Comparison of ENCODE assay signal across 11 mouse cellular contexts in the genomic region with DNA sequence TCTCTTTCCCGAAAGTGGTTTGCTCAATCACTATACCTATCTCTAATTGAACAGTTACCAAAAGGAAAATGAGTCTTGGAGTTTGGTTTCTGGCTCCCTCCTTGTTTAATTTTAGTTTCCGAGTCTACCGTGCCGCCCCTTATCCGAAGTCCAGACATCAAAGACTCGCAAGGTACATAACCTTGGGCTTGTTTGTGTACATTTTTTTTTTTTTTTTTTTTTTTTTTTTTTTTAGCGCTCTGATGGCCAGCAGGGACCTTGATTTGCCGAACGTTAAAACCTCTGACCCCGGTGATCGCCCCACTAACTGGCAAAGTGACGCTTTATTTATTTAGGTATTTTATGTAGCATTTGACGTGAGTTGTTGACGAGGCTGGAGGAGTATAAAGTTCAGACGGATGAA. TPM values are rescaled to one million over a fixed set of nuclear protein-coding genes. Genes with fewer than 3 reads are reported as not detected.
DNase-seq lines count a peak whose midpoint lies in the region; ATAC-seq and TF ChIP-seq lines count a peak whose summit lies in the region.
"Had no signal": no experiment of that assay in that cellular context is flagged by ENCODE, and none has a peak within 500 bp of the region (broad histone marks: within the 10 kb centered on the region; RNA-seq: fewer than 3 reads in every experiment).

No protein-coding gene starts in this region.

- no peaks in the 10 kb centered on the region for H3K9me3 ChIP-seq in lung, embryonic 16.5 days (ENCODE audit: control insufficient read depth, low read length)
- H3K9me3 ChIP-seq in forebrain, embryonic 10.5 days = no peaks in the 10 kb centered on the region
- H3K9me3 ChIP-seq in intestine, postnatal 0 days (ENCODE audit: control insufficient read depth) = no peaks in the 10 kb centered on the region
- no peaks in the 10 kb centered on the region for H3K9me3 ChIP-seq in neural tube, embryonic 14.5 days (ENCODE audit: control insufficient read depth, low read length)

- TF ChIP-seq CTCF in intestine, postnatal 0 days (IDR thresholded peaks at IDR 0.05; ENCODE audit: low read depth) = no peak

- peak overlapping the region; percentile 55 for H3K9ac ChIP-seq in lung, embryonic 16.5 days (ENCODE audit: low read length)
- peak overlapping the region; percentile 68 for H3K9ac ChIP-seq in intestine, postnatal 0 days (ENCODE audit: low read depth, low read length)
- peak overlapping the region; percentile 43 for H3K9ac ChIP-seq in neural tube, embryonic 14.5 days (replicated peaks; ENCODE audit: low read depth, low read length)

- WGBS in lung, embryonic 16.5 days = under 1% methylated on average over 15 of the region's 15 CpGs
- under 1% methylated on average over 15 of the region's 15 CpGs for WGBS in forebrain, embryonic 10.5 days
- WGBS in intestine, postnatal 0 days = under 1% methylated on average over 15 of the region's 15 CpGs
- whole genome bisulfite sequencing in neural tube, embryonic 14.5 days = under 1% methylated on average over 15 of the region's 15 CpGs

- peak overlapping the region; percentile 83 for H3K4me3 ChIP-seq in lung, embryonic 16.5 days (ENCODE audit: low read length)
- peak overlapping the region; percentile 71 for H3K4me3 ChIP-seq in forebrain, embryonic 10.5 days
- peak overlapping the region; percentile 76 for H3K4me3 ChIP-seq in intestine, postnatal 0 days (ENCODE audit: low read depth, low read length)
- H3K4me3 ChIP-seq in neural tube, embryonic 14.5 days (ENCODE audit: low read depth, low read length) = peak overlapping the region; percentile 52

- H3K4me1 ChIP-seq in lung, embryonic 16.5 days (replicated peaks; ENCODE audit: control insufficient read depth, insufficient read depth, low read length) = peaks cover 11% of the 10 kb centered on the region
- peaks cover 4% of the 10 kb centered on the region; the same call in 1 of the 2 replicates for H3K4me1 ChIP-seq in forebrain, embryonic 10.5 days
- H3K4me1 ChIP-seq in intestine, postnatal 0 days (replicated peaks; ENCODE audit: control insufficient read depth, insufficient read depth, low read length) = no peaks in the 10 kb centered on the region; the same call in 1 of the 2 replicates
- no peaks in the 10 kb centered on the region for H3K4me1 ChIP-seq in neural tube, embryonic 14.5 days (ENCODE audit: control insufficient read depth, insufficient read depth, low read length)

- no peak for ATAC-seq in lung, embryonic 16.5 days (ENCODE audit: low read depth)
- peak; percentile 10 for ATAC-seq in intestine, postnatal 0 days
- peak; percentile 0; the same call in 1 of the 2 replicates for ATAC-seq in neural tube, embryonic 14.5 days (ENCODE audit: low read depth)

- peak overlapping the region; percentile 90 for H3K27ac ChIP-seq in lung, embryonic 16.5 days (ENCODE audit: low read length)
- peak overlapping the region; percentile 84 for H3K27ac ChIP-seq in forebrain, embryonic 10.5 days
- H3K27ac ChIP-seq in intestine, postnatal 0 days (ENCODE audit: low read depth, low read length) = peak overlapping the region; percentile 93
- H3K27ac ChIP-seq in neural tube, embryonic 14.5 days (ENCODE audit: low read depth, low read length) = peak overlapping the region; percentile 65; the same call in 1 of the 2 replicates

- DNase-seq in lung, adult 18-20 months = no peak
- DNase-seq in forebrain, embryonic 10.5 days (ENCODE audit: extremely low spot score, low spot score) = no peak
- no peak for DNase-seq in right cerebral cortex, adult 18-20 months
- no peak for DNase-seq in layer of hippocampus, postnatal 25 days (ENCODE audit: extremely low spot score in 1 of 2, low spot score in 1 of 2)
- no peak for DNase-seq in adrenal gland, postnatal 36 days

- H3K27me3 ChIP-seq in lung, embryonic 16.5 days (ENCODE audit: control insufficient read depth, insufficient read depth, low read depth, low read length) = no peaks in the 10 kb centered on the region
- peaks cover 18% of the 10 kb centered on the region for H3K27me3 ChIP-seq in forebrain, embryonic 10.5 days (ENCODE audit: poor library complexity, severe bottlenecking)
- H3K27me3 ChIP-seq in intestine, postnatal 0 days (replicated peaks; ENCODE audit: control insufficient read depth, insufficient read depth, low read length) = no peaks in the 10 kb centered on the region
- no peaks in the 10 kb centered on the region for H3K27me3 ChIP-seq in neural tube, embryonic 14.5 days (ENCODE audit: control insufficient read depth, insufficient read depth, low read length)

- H3K4me2 ChIP-seq in lung, embryonic 16.5 days (ENCODE audit: low read depth, low read length) = peak overlapping the region; percentile 84
- H3K4me2 ChIP-seq in intestine, postnatal 0 days (replicated peaks; ENCODE audit: low read depth) = peak overlapping the region; percentile 82
- peak overlapping the region; percentile 77 for H3K4me2 ChIP-seq in neural tube, embryonic 14.5 days (ENCODE audit: low read depth, low read length)

- H3K36me3 ChIP-seq in lung, embryonic 16.5 days (ENCODE audit: control insufficient read depth, insufficient read depth, low read length) = no peaks in the 10 kb centered on the region
- H3K36me3 ChIP-seq in forebrain, embryonic 10.5 days (replicated peaks) = no peaks in the 10 kb centered on the region
- H3K36me3 ChIP-seq in intestine, postnatal 0 days (ENCODE audit: control insufficient read depth, insufficient read depth) = no peaks in the 10 kb centered on the region
- no peaks in the 10 kb centered on the region for H3K36me3 ChIP-seq in neural tube, embryonic 14.5 days (ENCODE audit: control insufficient read depth, insufficient read depth, low read length)

RNA-seq across cellular contexts. Expression of a gene that starts 1.2 kb away (rescaled TPM):
- 42.2 and 50.8 TPM in 2 replicates for polyA plus RNA-seq in lung, embryonic 16.5 days (2015; fragmentation: Nextera tagmentation; extraction: Ambion mirVana)
- 6.6 and 6.8 TPM in 2 replicates for polyA plus RNA-seq in forebrain, embryonic 10.5 days (2016; fragmentation: Nextera tagmentation; extraction: Ambion mirVana)
- polyA plus RNA-seq in intestine, postnatal 0 days (2015; fragmentation: Nextera tagmentation; extraction: Ambion mirVana) = 355 and 426 TPM in 2 replicates
- 12.2 and 17.6 TPM in 2 replicates for polyA plus RNA-seq in neural tube, embryonic 14.5 days (2014; fragmentation: Nextera tagmentation; extraction: Ambion mirVana)
- 10 to 100 TPM; 17.0 to 19.4 TPM for total RNA-seq in layer of hippocampus, postnatal 25 days (2021)
- 10 to 100 TPM; 40.6 to 52.3 TPM for total RNA-seq in adrenal gland, postnatal 36 days (2021)

RNA-seq across cellular contexts. Expression of a gene that starts 1.3 kb away (rescaled TPM):
- 6.3 and 8.7 TPM in 2 replicates for polyA plus RNA-seq in lung, embryonic 16.5 days (2015; fragmentation: Nextera tagmentation; extraction: Ambion mirVana)
- polyA plus RNA-seq in forebrain, embryonic 10.5 days (2016; fragmentation: Nextera tagmentation; extraction: Ambion mirVana) = 1.7 and 1.9 TPM in 2 replicates
- 114 and 119 TPM in 2 replicates for polyA plus RNA-seq in intestine, postnatal 0 days (2015; fragmentation: Nextera tagmentation; extraction: Ambion mirVana)
- 2.7 and 2.9 TPM in 2 replicates for polyA plus RNA-seq in neural tube, embryonic 14.5 days (2014; fragmentation: Nextera tagmentation; extraction: Ambion mirVana)
- 1 to 10 TPM; 3.4 to 4.7 TPM for total RNA-seq in layer of hippocampus, postnatal 25 days (2021)
- total RNA-seq in adrenal gland, postnatal 36 days (2021) = 1 to 10 TPM; 5.5 to 5.8 TPM

RNA-seq across cellular contexts. Expression of a gene that starts 15.4 kb away (rescaled TPM):
- polyA plus RNA-seq in lung, embryonic 16.5 days (2015; fragmentation: Nextera tagmentation; extraction: Ambion mirVana) = not detected in 2 replicates
- polyA plus RNA-seq in forebrain, embryonic 10.5 days (2016; fragmentation: Nextera tagmentation; extraction: Ambion mirVana) = not detected in 2 replicates
- polyA plus RNA-seq in intestine, postnatal 0 days (2015; fragmentation: Nextera tagmentation; extraction: Ambion mirVana) = not detected in 2 replicates
- polyA plus RNA-seq in neural tube, embryonic 14.5 days (2014; fragmentation: Nextera tagmentation; extraction: Ambion mirVana) = not detected in 2 replicates
- not detected for total RNA-seq in layer of hippocampus, postnatal 25 days (2021)
- total RNA-seq in adrenal gland, postnatal 36 days (2021) = not detected
- total RNA-seq: adrenal gland, adult 8-10 months had no signal
- polyA plus RNA-seq: large intestine, adult 2 months; urinary bladder, adult 2 months had no signal

RNA-seq across cellular contexts. Expression of a gene that starts 24.6 kb away (rescaled TPM):
- polyA plus RNA-seq in lung, embryonic 16.5 days (2015; fragmentation: Nextera tagmentation; extraction: Ambion mirVana) = not detected in 2 replicates
- 0.28 TPM in 1 of 2 replicates, not detected in the other for polyA plus RNA-seq in forebrain, embryonic 10.5 days (2016; fragmentation: Nextera tagmentation; extraction: Ambion mirVana)
- polyA plus RNA-seq in intestine, postnatal 0 days (2015; fragmentation: Nextera tagmentation; extraction: Ambion mirVana) = 0.17 and 0.18 TPM in 2 replicates
- polyA plus RNA-seq in neural tube, embryonic 14.5 days (2014; fragmentation: Nextera tagmentation; extraction: Ambion mirVana) = not detected in 2 replicates
- total RNA-seq in layer of hippocampus, postnatal 25 days (2021) = not detected
- not detected for total RNA-seq in adrenal gland, postnatal 36 days (2021)
- total RNA-seq: adrenal gland, adult 8-10 months had no signal
- polyA plus RNA-seq: large intestine, adult 2 months had no signal

RNA-seq across cellular contexts. Expression of a gene that starts 32.2 kb away (rescaled TPM):
- polyA plus RNA-seq in lung, embryonic 16.5 days (2015; fragmentation: Nextera tagmentation; extraction: Ambion mirVana) = 0.34 TPM in 1 of 2 replicates, not detected in the other
- polyA plus RNA-seq in forebrain, embryonic 10.5 days (2016; fragmentation: Nextera tagmentation; extraction: Ambion mirVana) = not detected in 2 replicates
- 0.51 and 0.90 TPM in 2 replicates for polyA plus RNA-seq in intestine, postnatal 0 days (2015; fragmentation: Nextera tagmentation; extraction: Ambion mirVana)
- polyA plus RNA-seq in neural tube, embryonic 14.5 days (2014; fragmentation: Nextera tagmentation; extraction: Ambion mirVana) = not detected in 2 replicates
- total RNA-seq in layer of hippocampus, postnatal 25 days (2021) = not detected
- total RNA-seq in adrenal gland, postnatal 36 days (2021) = not detected
- total RNA-seq: adrenal gland, adult 8-10 months had no signal
- polyA plus RNA-seq: urinary bladder, adult 2 months had no signal

Comparison
In these comparisons a context has a peak if more than half of its experiments do, and no peak if none do; other contexts are left out.
1. RNA of a gene that starts 1.3 kb away (polyA plus RNA-seq): 114 to 119 TPM in intestine, postnatal 0 days; 6.3 to 8.7 TPM in lung, embryonic 16.5 days, 2.7 to 2.9 TPM in neural tube, embryonic 14.5 days and 1.7 to 1.9 TPM in forebrain, embryonic 10.5 days; every median in the first group is over 10 times any median in the second.
2. Peak in every context shown above with its lines, with median percentiles within 50 percentile points of each other: H3K27ac ChIP-seq, H3K4me2 ChIP-seq, H3K4me3 ChIP-seq and H3K9ac ChIP-seq.